Mouse (Mus musculus): ENCODE measurements at regions not wholly inside any gene's neighbourhood (a gene's known extent, or its start where the extent isn't known, plus 50 kb on each side); places are given as distances from the start of the nearest gene placed in this dataset.

GRCm38 (mm10) chr15:97125836-97126822, 70.4 kb upstream of the Slc38a4 start:
- no peak for DNase-seq (ENCODE audit: low spot score)

DNA sequence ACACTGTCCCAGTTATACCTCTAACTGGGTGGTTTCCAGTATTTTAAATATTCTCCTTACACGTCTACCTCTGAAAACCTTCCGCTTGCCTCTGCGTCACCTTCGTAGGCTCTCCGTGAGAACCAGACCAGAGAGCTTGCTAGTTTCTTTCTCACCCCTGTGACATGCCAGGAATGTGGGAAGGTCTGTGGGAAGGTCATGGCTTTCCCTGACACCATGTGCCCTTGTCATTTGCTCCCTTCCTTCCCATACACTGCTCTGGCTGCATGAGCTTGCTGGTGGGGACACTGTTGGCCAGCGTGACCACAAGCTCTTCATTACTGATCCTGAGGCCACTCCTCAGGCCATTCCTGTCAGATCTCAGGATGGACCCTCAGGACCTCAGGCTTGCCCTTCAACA, 66.5 kb upstream of the Slc38a4 start:
- no peak for DNase-seq (ENCODE audit: low spot score)

GRCm38 (mm10) chr15:97112452-97113200, 56.9 kb upstream of the Slc38a4 start:
- DNase-seq (ENCODE audit: low spot score), result no peak

- DNase-seq (ENCODE audit: low spot score), result no peak
Measured at GRCm38 (mm10) chr15:97111320-97112192, 55.8 kb upstream of the Slc38a4 start.

DNA sequence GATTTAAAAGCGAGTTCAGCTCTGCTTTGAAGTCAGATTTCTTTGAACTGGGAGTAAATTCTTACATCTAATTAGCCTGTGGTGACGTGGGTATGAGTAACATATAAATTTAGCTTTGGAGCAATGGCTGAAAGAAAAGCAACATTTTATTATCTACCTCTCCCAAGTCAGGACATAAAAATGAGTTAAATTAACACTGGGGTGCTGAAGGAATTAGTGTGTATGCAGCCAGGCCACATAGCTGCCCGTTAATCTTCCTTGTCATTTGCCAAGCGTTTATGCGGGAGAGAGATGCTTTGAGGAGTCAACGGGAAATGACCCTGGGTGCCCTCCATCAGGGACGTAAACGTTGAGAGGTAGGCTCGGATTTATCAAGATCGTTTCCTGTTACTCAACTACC, 52.0 kb upstream of the Slc38a4 start:
- no peak for DNase-seq (ENCODE audit: low spot score)

DNA sequence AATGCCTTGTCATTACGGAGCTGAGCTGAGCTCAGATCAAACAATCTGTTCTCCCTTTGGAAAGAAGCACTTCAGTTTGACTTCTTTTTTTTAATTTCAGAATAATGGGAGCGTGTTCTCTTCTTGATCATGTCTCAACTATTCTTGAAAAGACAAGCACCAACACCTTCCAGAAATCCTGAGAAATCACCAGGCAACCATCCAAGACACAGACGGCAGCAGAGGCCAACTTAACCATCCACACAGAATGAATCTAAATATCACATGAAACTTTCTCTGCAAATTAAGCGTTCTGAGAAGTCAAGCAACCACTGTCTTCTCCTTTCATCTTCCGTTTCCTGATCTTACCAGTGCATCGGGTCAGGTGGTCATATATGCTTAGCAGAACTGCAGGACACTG, 50.8 kb upstream of the Slc38a4 start:
- DNase-seq (ENCODE audit: low spot score), result no peak

All from ovary, postnatal 36 days (tissue).